Mouse (Mus musculus) cortical plate, adult 2 months (tissue): ENCODE measurements around the gene Ankrd39.

ENCODE experiments used
- CTCF ChIP-seq: fragments of 200-500 bp; IDR thresholded peaks from 2 replicates; pipeline ENCODE4 v1.5.1; 2011; ENCODE audit warnings: mild to moderate bottlenecking, control low read depth, low read length; ENCODE audit not compliant: insufficient read depth; ENCODE audit errors: extremely low read depth
- POLR2A ChIP-seq: fragments of 200-500 bp; IDR thresholded peaks from 2 replicates; pipeline ENCODE4 v1.6.1; 2011; ENCODE audit warnings: mild to moderate bottlenecking, low read length, control low read depth; ENCODE audit not compliant: insufficient read depth; ENCODE audit errors: extremely low read depth

- TF ChIP-seq POLR2A = no peak
- TF ChIP-seq CTCF = no peak
Observed at GRCm38 (mm10) chr1:36570320-36570719, 23.1 kb upstream of the Ankrd39 start.
